Mouse (Mus musculus) G1E (cell line): Measurements from ENCODE around the gene Zfp143. TPM values are rescaled to one million over a fixed set of nuclear protein-coding genes. Genes with fewer than 3 reads are reported as not detected.
"Not testable (repeated sequence)": the region's sequence is repeated elsewhere in the genome, so short reads cannot be mapped to it uniquely, and the experiment has no call there.

Source experiments
- ATAC-seq: 2 replicates; pipeline ENCODE4 v1.8.0; 2016; ENCODE audit warnings: mild to moderate bottlenecking; ENCODE audit not compliant: insufficient number of reproducible peaks, poor library complexity, low FRiP score, severe bottlenecking; ENCODE audit errors: extremely low read depth
- DNase-seq: peaks from one replicate; pipeline ENCODE4 v3.0.0; 2012; ENCODE audit warnings: low spot score
- H3K27me3 ChIP-seq: 2 replicates; pipeline ENCODE4 v1.6.1; 2012; ENCODE audit warnings: mild to moderate bottlenecking, low read length, inconsistent platforms; ENCODE audit not compliant: insufficient read depth
- H3K36me3 ChIP-seq: replicated peaks from 2 replicates; pipeline ENCODE3; 2012; ENCODE audit warnings: mild to moderate bottlenecking, inconsistent platforms
- H3K4me1 ChIP-seq: 2 replicates; pipeline ENCODE4 v1.6.1; 2012; ENCODE audit warnings: low read depth, low read length, inconsistent platforms, mixed read lengths; ENCODE audit not compliant: insufficient read depth
- H3K4me3 ChIP-seq: 2 replicates; pipeline ENCODE4 v1.5.1; 2012; ENCODE audit warnings: low read depth, mild to moderate bottlenecking, inconsistent platforms, low read length, moderate library complexity, mixed read lengths
- H3K9me3 ChIP-seq: replicated peaks from 2 replicates; pipeline ENCODE4 v1.6.1; 2012; ENCODE audit warnings: inconsistent platforms
- CTCF ChIP-seq: IDR thresholded peaks from 2 replicates; pipeline ENCODE4 v1.5.1; 2012; ENCODE audit warnings: low read depth, low read length, inconsistent platforms, mixed read lengths
- GATA1 ChIP-seq: IDR thresholded peaks from 2 replicates; pipeline ENCODE4 v1.6.1; 2012; ENCODE audit warnings: borderline replicate concordance, low read length, inconsistent platforms, mixed read lengths
- GATA2 ChIP-seq: IDR thresholded peaks from 2 replicates; pipeline ENCODE4 v1.6.1; 2012; ENCODE audit warnings: low read depth, low read length, inconsistent platforms, borderline replicate concordance
- POLR2AphosphoS5 ChIP-seq: IDR thresholded peaks from 2 replicates; pipeline ENCODE4 v1.6.1; 2012; ENCODE audit warnings: low read depth, low read length, inconsistent platforms; ENCODE audit not compliant: insufficient replicate concordance
- TAL1 ChIP-seq: conservative IDR thresholded peaks from 2 replicates; pipeline ENCODE4 v1.6.1; 2012; ENCODE audit warnings: low read depth, low read length, inconsistent platforms, mixed read lengths
- polyA plus RNA-seq: library from polyadenylated mRNA; stranded (reverse); fragments of >175 nt; gene quantifications from 2 replicates; pipeline ENCODE4 v1.2.3, GENCODE M21; 2012
- total RNA-seq, 2 experiments: library from RNA; stranded (forward) in 1 of 2; stranded (reverse) in 1 of 2; fragments of 200-1000 nt in 1 of 2; fragments of >200 nt in 1 of 2; fragmentation: Nextera tagmentation in 1 of 2; gene quantifications; 2 replicates each; pipeline ENCODE4 v1.2.3; 2014 to 2017

Zfp143 gene
- total and polyA plus RNA-seq, 3 experiments, result 1.6 to 53.8 (median 34.8) TPM

GRCm38 (mm10) chr7:110122565-110123422 is 61.8 kb downstream of the Zfp143 start:
- DNase-seq, result peak; percentile 58
- TF ChIP-seq POLR2AphosphoS5 (no peak), CTCF (no peak), GATA2 (no peak), GATA1 (no peak), TAL1 (no peak)
- no peaks in the 10 kb centered on the region for H3K27me3 ChIP-seq
- ATAC-seq, result no peak
- peak overlapping the region; percentile 95 for H3K4me3 ChIP-seq
- H3K36me3 ChIP-seq, result peaks cover 21% of the 10 kb centered on the region
- no peaks in the 10 kb centered on the region for H3K9me3 ChIP-seq
- peaks cover 26% of the 10 kb centered on the region for H3K4me1 ChIP-seq

- H3K36me3 ChIP-seq, result peaks cover 32% of the 10 kb centered on the region
- DNase-seq (peak; percentile 60), ATAC-seq (0 out of 2 replicates have a peak, but pooled peaks have one; percentile 25)
- no peak for TF ChIP-seq CTCF
- TF ChIP-seq POLR2AphosphoS5, result no peak
- TF ChIP-seq TAL1, result no peak
- no peak for TF ChIP-seq GATA2
- TF ChIP-seq GATA1, result no peak
- H3K4me1 ChIP-seq, result peaks cover 26% of the 10 kb centered on the region
- peak overlapping the region; percentile 95 for H3K4me3 ChIP-seq
- H3K27me3 ChIP-seq, result no peaks in the 10 kb centered on the region
- no peaks in the 10 kb centered on the region for H3K9me3 ChIP-seq
Observed at GRCm38 (mm10) chr7:110123844-110124555, 63.0 kb downstream of the Zfp143 start.

- Histone ChIP-seq H3K9me3 (no peaks in the 10 kb centered on the region), H3K36me3 (peaks cover 75% of the 10 kb centered on the region), H3K4me3 (no peak overlapping the region), H3K4me1 (peaks cover 21% of the 10 kb centered on the region), H3K27me3 (no peaks in the 10 kb centered on the region)
- ATAC-seq, result no peak
- TF ChIP-seq CTCF (no peak), POLR2AphosphoS5 (no peak), GATA2 (no peak), TAL1 (no peak), GATA1 (no peak)
- no peak for DNase-seq
Observed at GRCm38 (mm10) chr7:110128566-110128965, 67.5 kb downstream of the Zfp143 start.

- not testable (repeated sequence) for H3K4me3 ChIP-seq, H3K9me3 ChIP-seq, H3K4me1 ChIP-seq, DNase-seq, ATAC-seq, H3K27me3 ChIP-seq
- peaks cover 94% of the 10 kb centered on the region for H3K36me3 ChIP-seq
Observed at GRCm38 (mm10) chr7:110132272-110132671, 71.3 kb downstream of the Zfp143 start.

- Histone ChIP-seq H3K9me3 (no peaks in the 10 kb centered on the region), H3K36me3 (peaks cover 95% of the 10 kb centered on the region), H3K27me3 (no peaks in the 10 kb centered on the region), H3K4me3 (no peak overlapping the region), H3K4me1 (peaks cover 8% of the 10 kb centered on the region; the same call in 1 of the 2 replicates)
- TF ChIP-seq GATA2 (no peak), CTCF (no peak), GATA1 (no peak), POLR2AphosphoS5 (no peak), TAL1 (no peak)
- DNase-seq (no peak), ATAC-seq (no peak)
Observed at GRCm38 (mm10) chr7:110133988-110134387, 73.0 kb downstream of the Zfp143 start.

GRCm38 (mm10) chr7:110138538-110138937 is 77.5 kb downstream of the Zfp143 start:
- no peak for DNase-seq
- H3K9me3 ChIP-seq, result no peaks in the 10 kb centered on the region
- H3K27me3 ChIP-seq, result no peaks in the 10 kb centered on the region
- H3K4me3 ChIP-seq, result no peak overlapping the region
- no peak for TF ChIP-seq GATA2
- TF ChIP-seq POLR2AphosphoS5, result no peak
- no peak for TF ChIP-seq GATA1
- TF ChIP-seq TAL1, result no peak
- no peak for TF ChIP-seq CTCF
- peaks cover 6% of the 10 kb centered on the region; the same call in 1 of the 2 replicates for H3K4me1 ChIP-seq
- H3K36me3 ChIP-seq, result peaks cover 97% of the 10 kb centered on the region
- no peak for ATAC-seq
